Mouse (Mus musculus) T-helper 17 cell (primary cell): Measurements from ENCODE around the gene Ppp4r2.

Experiments used
- in situ Hi-C, 2 experiments: fragments of 300-600 bp; cut with MboI, MseI; formaldehyde crosslinking; loops; 1 replicate in 1 of 2; 2 replicates in 1 of 2; pipeline ENCODE4 v1.15.1; 2025; ENCODE audit warnings: high pct_unique_total_duplicates in 2 of 2

The Ppp4r2 gene

DNA sequence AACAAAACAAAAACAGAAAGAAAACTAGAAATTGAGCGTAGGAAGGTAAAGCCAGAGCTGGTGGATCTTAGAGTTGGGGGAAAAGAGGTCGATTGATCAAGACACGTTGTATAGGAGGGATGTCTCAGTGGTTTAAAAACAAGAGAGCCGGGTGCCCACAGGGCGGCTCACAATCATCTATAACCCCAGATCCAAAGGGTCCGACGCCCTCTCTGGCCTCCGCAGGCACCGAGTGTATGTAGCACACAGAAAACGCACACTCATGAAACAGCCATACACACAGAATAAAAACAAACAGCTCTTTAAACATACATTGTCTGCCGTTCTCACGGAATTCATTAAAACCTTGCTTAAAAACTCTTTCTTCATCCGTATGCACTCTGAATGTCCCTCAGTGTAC lies 45.1 kb downstream of the Ppp4r2 start:
- in situ Hi-C loops, result loop anchor here in 1 of 2 experiments (5.0 kb wide), 1 partner anchor 206 kb away; the partner anchor contains the start of gene Shq1

GRCm38 (mm10) chr6:100879607-100880006 lies 46.2 kb downstream of the Ppp4r2 start:
- in situ Hi-C loops, result loop anchor here in 1 of 2 experiments (5.0 kb wide), 2 partner anchors 207 to 318 kb away; partner anchors contain the start of gene Shq1

- in situ Hi-C loops, result loop anchor here in 1 of 2 experiments (5.0 kb wide), 1 partner anchor 316 kb away; no protein-coding TSS in a partner anchor
These were observed 48.2 kb downstream of the Ppp4r2 start for GRCm38 (mm10) chr6:100881657-100882056.

GRCm38 (mm10) chr6:100882381-100883213 lies 49.2 kb downstream of the Ppp4r2 start:
- in situ Hi-C loops, result loop anchor here in 1 of 2 experiments (5.0 kb wide), 1 partner anchor 315 kb away; no protein-coding TSS in a partner anchor

- in situ Hi-C loops, result loop anchor here in 1 of 2 experiments (5.0 kb wide), 1 partner anchor 314 kb away; no protein-coding TSS in a partner anchor
These were observed 49.8 kb downstream of the Ppp4r2 start for GRCm38 (mm10) chr6:100883233-100883632.

- in situ Hi-C loops, result loop anchor here (5.0 kb wide), 2 partner anchors 313 to 388 kb away; no protein-coding TSS in a partner anchor
These were observed 51.3 kb downstream of the Ppp4r2 start for GRCm38 (mm10) chr6:100884594-100885225.

DNA sequence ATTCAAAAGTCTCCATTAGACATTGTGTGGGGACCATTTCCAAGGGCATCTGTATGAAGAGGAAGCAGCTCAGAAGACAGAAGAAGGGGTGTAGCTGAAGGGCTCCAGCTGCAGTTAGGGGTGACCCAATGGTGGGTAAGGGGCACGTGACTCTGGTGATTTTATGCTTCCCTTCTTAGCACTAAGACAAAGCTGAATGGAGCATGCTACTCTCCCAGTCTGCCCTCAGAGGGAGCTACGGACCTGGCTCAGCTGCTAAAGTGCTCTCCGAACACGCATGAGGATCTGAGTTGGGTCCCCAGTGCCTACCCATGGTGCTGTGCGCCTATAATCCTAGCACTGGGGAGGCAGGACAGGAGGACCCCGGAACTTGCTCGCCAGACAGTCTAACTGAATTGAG lies 52.0 kb downstream of the Ppp4r2 start:
- in situ Hi-C loops, result loop anchor here in 1 of 2 experiments (5.0 kb wide), 1 partner anchor 387 kb away; no protein-coding TSS in a partner anchor

DNA sequence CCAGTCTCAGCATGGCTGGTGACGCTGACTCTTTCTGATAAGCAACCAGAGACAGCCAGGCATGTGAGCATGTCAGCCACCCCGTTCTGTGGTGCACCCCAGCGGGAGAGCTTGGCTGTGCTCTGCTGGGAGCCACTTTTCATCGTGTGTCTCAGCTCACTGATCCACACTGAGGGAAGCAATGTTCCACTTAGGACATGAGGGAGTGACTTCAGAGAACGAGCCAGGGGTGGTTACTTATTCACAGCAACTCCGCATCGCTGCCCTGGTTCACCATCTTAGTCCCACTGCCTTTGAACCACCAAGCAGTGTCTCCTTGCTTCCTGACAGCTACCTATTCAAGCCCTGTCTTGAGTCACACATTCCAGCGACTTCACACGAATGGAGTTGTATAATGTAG lies 53.6 kb downstream of the Ppp4r2 start:
- in situ Hi-C loops, result loop anchor here in 1 of 2 experiments (5.0 kb wide), 1 partner anchor 385 kb away; no protein-coding TSS in a partner anchor

DNA sequence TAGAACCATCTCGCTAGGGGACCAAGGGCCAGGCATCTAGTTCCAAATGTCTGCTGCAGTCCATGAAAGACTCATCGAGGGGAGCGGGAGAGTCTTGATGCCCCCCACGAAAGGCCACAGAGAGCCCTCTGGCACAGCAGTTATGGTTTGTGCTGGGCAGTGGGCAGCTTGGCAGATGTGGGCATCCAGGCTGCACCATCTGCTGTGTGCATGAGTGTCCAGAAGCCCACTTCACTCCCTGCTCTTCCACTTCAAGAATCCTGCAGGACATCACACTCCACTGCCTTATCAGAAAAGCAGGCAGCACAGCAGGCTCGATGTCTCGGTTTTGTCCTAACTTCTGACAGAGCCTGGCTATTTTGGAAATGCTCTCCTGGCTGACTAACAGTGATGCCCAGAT lies 55.9 kb downstream of the Ppp4r2 start:
- in situ Hi-C loops, result loop anchor here in 1 of 2 experiments (5.0 kb wide), 1 partner anchor 383 kb away; no protein-coding TSS in a partner anchor

GRCm38 (mm10) chr6:100892489-100892888 lies 59.1 kb downstream of the Ppp4r2 start:
- in situ Hi-C loops, result loop anchor here in 1 of 2 experiments (5.0 kb wide), 1 partner anchor 370 kb away; no protein-coding TSS in a partner anchor

DNA sequence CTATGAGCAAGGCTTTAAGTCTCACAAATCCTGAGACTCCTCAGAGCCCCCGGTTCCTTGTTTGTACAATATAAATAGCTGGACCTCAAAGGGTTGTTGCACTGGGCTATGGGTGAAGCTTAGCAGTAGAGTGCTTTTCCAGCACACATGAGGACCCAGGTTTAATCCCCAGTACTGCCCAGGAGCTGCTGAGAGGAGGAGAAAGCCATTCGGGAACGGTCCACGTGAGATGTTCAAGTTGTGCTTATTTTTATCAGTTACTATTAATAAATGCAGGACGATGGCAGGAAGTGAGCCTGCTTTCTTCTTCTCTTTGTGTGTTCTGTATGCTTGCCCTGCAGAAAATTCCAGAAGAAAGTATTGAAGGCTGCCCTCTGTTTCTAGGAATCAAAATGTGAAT lies 59.7 kb downstream of the Ppp4r2 start:
- in situ Hi-C loops, result loop anchor here in 1 of 2 experiments (5.0 kb wide), 1 partner anchor 369 kb away; no protein-coding TSS in a partner anchor

DNA sequence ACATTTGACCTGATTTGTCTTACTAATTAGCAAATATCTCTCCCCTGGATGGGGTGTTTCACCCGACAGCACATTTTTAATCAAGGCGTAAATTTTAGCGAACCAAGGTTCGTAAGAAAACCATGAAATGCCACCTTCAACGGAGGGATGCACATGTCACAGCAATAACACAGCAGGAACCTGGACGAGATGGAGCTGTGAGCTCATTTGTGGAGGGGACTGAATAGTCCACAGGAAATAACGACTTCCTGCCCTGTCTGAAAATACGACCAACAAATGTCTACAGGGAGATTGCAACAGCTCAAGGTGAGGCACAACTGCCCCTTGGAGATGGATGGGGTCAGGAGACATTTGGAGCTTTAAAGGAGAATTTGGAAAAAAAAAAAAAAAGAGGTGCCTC lies 61.8 kb downstream of the Ppp4r2 start:
- in situ Hi-C loops, result loop anchor here in 1 of 2 experiments (5.0 kb wide), 1 partner anchor 297 kb away; no protein-coding TSS in a partner anchor

GRCm38 (mm10) chr6:100896883-100897282 lies 63.5 kb downstream of the Ppp4r2 start:
- in situ Hi-C loops, result loop anchor here in 1 of 2 experiments (5.0 kb wide), 1 partner anchor 295 kb away; no protein-coding TSS in a partner anchor

DNA sequence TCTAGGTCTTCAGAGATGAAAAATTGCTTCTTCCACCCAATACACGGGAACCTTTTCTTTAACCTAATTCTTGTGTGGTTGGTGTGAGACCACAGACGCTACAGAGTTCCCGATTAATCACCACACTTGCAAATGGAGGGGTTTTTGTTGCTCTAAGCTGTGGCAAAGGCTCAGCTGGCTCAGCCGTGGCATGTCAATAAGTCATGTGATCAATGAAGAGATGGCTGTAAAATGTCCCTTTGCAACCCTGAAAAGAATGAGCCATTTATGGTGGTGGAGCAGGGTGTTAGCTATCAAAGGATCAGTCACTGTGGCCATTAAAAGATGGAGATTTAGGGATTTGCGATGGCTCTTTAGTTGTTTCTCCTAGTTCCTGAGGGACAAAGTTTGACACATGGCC lies 71.0 kb downstream of the Ppp4r2 start:
- in situ Hi-C loops, result loop anchor here in 1 of 2 experiments (5.0 kb wide), 1 partner anchor 1147 kb away; no protein-coding TSS in a partner anchor

- in situ Hi-C loops, result no loop called here
These were observed 76.8 kb downstream of the Ppp4r2 start for GRCm38 (mm10) chr6:100910136-100910675.
